Mouse (Mus musculus) gastrocnemius, adult 8-10 months (tissue): Measurements from ENCODE around the gene Olig3. TPM values are rescaled to one million over a fixed set of nuclear protein-coding genes. Genes with fewer than 3 reads are reported as not detected.

Experiments
- total RNA-seq, 4 experiments: library from RNA; stranded (reverse); gene quantifications; 2 replicates each; pipeline ENCODE4 v1.2.4; 2022

Olig3 gene
- total RNA-seq, 4 experiments from 2014 or later, result not detected

Other genes starting within 250 kb of the Olig3 start
- 10 to 100 TPM; 13.2 to 24.6 (median 20.5) TPM for gene Ifngr1, start 235.4 kb downstream of the Olig3 start, total RNA-seq